Mouse (Mus musculus): ENCODE results near the gene Paip2b. TPM values are rescaled to one million over a fixed set of nuclear protein-coding genes. Genes with fewer than 3 reads are reported as not detected.
"Not testable (repeated sequence)": the region's sequence is repeated elsewhere in the genome, so short reads cannot be mapped to it uniquely, and the experiment has no call there.

Gene Paip2b
- polyA plus RNA-seq, 1 experiment from 2014 or later, result 43.0 TPM

DNA sequence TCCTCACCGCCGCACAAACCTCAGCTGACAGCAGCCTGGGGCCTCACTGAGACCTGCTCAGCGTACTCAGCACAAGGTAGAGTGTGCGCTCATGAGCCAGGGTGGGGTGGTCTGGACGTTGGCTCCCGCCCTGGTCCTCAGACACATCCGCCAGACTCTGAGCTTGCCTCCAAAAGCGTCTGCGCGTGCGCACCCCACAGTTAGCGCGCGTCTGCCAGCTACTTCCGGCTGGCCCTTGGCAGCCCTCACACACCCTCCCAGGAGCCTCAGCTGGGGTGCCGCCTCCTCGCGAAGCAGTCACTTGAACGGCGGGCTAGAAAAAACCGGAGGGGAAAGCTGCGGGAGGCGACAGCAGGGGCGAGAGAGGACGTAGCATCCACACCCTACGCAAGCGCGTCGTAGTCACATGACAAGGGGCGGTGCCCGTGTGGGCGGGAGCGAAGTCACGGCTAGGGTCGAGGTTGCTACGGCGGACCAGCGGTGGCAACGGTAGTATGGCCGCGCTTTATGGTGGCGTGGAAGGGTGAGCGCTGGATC is 36.7 kb downstream of the Paip2b start, which contains the start of gene Nagk:
Gene Nagk (plus strand): TSS at position 223 of the 537 bp plus-strand sequence.
- Histone ChIP-seq H3K4me3 (peak within 1 kb of the TSS; percentile 91), H3K9me3 (no peaks in the 10 kb centered on the region), H3K9ac (replicated peaks) (peak within 1 kb of the TSS; percentile 87), H3K4me2 (replicated peaks) (peak within 1 kb of the TSS; percentile 87), H3K27me3 (no peaks in the 10 kb centered on the region), H3K36me3 (peaks cover 10% of the 10 kb centered on the region; the same call in 1 of the 2 replicates), H3K27ac (replicated peaks) (peak within 1 kb of the TSS; percentile 98), H3K4me1 (peaks cover 13% of the 10 kb centered on the region)
- peak; percentile 94 for ATAC-seq (replicated peaks)
- under 1% methylated on average over 42 of the region's 43 CpGs for WGBS

DNA sequence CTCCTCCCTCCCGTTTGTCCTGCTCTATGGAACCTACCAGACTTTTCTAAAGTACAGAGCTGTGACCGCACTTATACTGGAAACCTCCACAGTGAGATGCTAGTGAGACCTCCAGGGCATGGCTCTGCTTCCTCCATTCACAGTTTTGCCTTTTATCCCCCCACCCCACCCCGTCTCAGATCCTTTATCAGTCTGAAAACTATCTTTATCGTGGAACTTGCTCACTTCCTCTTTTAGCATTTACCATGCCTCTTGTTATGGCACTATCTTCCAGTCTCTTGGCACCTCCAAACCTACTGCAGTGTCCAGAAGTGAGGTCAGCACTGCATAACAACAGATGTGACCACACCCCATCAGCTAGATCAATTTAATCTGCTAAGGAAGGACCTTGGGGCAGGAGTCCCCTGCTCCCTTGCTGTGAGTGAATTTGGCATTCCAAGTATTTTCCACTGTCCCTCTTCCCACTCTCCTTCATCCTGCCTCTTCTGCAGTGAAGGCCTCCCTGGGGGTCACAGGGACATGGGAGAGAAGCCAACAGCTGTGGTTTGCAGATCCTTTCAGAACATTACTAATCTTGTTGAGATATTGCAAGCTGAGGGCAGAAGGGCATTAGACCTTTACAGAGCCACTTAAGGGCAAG is 40.2 kb downstream of the Paip2b start:
- ATAC-seq (replicated peaks), result no peak
- Histone ChIP-seq H3K9me3 (no peaks in the 10 kb centered on the region), H3K4me2 (replicated peaks) (no peak overlapping the region), H3K27ac (replicated peaks) (no peak overlapping the region), H3K36me3 (no peaks in the 10 kb centered on the region), H3K4me3 (no peak overlapping the region), H3K4me1 (peaks cover 9% of the 10 kb centered on the region), H3K9ac (replicated peaks) (no peak overlapping the region), H3K27me3 (no peaks in the 10 kb centered on the region)
- WGBS, result 74% methylated on average over 4 of the region's 4 CpGs

DNA sequence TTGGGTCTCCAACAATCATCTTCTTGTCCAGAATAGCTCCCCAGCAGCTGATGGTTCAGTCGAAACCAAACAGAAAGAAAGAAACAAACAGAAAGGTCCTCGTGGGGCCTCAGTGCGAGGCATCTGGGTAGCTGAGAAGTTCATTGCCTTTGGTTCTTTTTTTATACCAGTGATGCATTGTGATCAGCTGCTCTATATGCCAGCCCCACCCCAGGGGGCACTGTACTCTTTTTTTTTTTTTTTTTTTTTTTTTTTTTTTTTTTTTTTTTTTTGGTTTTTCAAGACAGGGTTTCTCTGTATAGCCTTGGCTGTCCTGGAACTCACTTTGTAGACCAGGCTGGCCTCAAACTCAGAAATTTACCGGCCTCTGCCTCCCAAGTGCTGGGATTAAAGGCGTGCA is 41.0 kb downstream of the Paip2b start:
- not testable (repeated sequence) for H3K9me3 ChIP-seq; H3K27ac ChIP-seq (replicated peaks); H3K36me3 ChIP-seq; H3K4me1 ChIP-seq; H3K4me2 ChIP-seq (replicated peaks); H3K27me3 ChIP-seq; H3K4me3 ChIP-seq; H3K9ac ChIP-seq (replicated peaks); ATAC-seq (replicated peaks)
- WGBS, result 84% methylated on average over 5 of the region's 5 CpGs

DNA sequence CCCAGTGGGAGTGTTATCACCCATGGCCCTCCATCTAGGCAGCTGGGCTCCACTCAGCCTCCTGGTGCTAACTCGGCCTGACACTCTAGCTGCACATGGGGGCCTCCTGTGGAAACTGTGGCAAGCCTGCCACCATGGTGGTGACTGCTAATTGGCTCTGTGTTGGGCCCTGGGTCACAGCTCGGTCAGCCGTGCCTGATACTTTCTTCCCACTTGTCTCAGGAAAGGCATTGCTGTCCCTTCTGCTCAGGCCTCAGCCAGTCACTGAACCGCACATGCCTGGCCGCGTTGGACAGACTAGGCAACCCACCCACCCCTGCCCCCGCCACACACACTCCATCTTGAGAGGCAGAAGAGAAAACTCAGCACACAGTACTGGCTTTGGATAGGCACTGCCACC is 43.0 kb downstream of the Paip2b start:
- Histone ChIP-seq H3K4me3 (no peak overlapping the region), H3K9me3 (no peaks in the 10 kb centered on the region), H3K27ac (replicated peaks) (no peak overlapping the region), H3K27me3 (no peaks in the 10 kb centered on the region), H3K4me1 (no peaks in the 10 kb centered on the region), H3K4me2 (replicated peaks) (no peak overlapping the region), H3K36me3 (no peaks in the 10 kb centered on the region), H3K9ac (replicated peaks) (no peak overlapping the region)
- 24% methylated on average over 7 of the region's 7 CpGs for WGBS
- ATAC-seq (replicated peaks), result no peak

DNA sequence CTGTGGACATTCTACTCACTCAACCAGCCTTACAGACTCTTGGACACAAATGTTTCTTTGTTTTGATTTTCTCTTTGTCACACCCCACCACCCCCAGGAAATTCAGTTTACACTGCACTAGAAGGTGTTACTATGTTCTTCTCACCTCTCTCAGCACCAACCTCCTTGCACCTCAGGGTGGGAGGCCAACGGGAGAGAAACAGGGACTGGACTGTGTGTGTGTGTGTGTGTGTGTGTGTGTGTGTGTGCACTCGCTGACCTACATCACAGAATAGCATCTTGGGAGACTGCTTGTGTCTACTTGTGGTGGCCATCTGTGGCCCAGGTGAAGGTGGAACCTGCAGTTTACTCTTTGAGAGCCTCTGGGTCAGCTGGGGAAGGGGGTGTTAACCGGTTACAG is 45.1 kb downstream of the Paip2b start:
- H3K9me3 ChIP-seq, result no peaks in the 10 kb centered on the region
- no peak for ATAC-seq (replicated peaks)
- no peak overlapping the region for H3K9ac ChIP-seq (replicated peaks)
- 86% methylated on average over 3 of the region's 3 CpGs for WGBS
- no peak overlapping the region for H3K4me2 ChIP-seq (replicated peaks)
- H3K27ac ChIP-seq (replicated peaks), result no peak overlapping the region
- H3K4me1 ChIP-seq, result no peaks in the 10 kb centered on the region
- no peaks in the 10 kb centered on the region for H3K27me3 ChIP-seq
- H3K36me3 ChIP-seq, result no peaks in the 10 kb centered on the region
- no peak overlapping the region for H3K4me3 ChIP-seq

DNA sequence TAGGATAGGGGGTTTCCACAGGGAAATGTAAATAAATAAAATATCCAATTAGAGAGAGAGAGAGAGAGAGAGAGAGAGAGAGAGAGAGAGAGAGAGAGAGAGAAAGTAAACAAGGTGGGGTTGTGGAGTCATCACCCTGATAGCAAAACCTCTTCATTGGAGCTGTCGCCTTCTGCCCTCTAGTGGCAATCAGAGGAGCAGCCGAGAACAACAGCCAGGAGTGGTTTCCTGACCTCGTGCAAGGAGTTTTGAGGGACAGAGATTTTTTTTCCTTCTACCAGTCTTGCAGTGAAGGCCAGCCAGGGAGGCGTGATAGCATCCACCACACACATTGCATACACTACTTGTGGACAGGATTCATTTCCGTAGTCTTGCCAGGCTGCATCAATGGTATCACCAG is 52.5 kb downstream of the Paip2b start:
- H3K4me3 ChIP-seq, result no peak overlapping the region
- H3K27ac ChIP-seq (replicated peaks), result no peak overlapping the region
- H3K36me3 ChIP-seq, result no peaks in the 10 kb centered on the region
- ATAC-seq (replicated peaks), result no peak
- no peaks in the 10 kb centered on the region for H3K27me3 ChIP-seq
- no peaks in the 10 kb centered on the region for H3K9me3 ChIP-seq
- no peak overlapping the region for H3K9ac ChIP-seq (replicated peaks)
- 7% methylated on average over 5 of the region's 5 CpGs for WGBS
- H3K4me2 ChIP-seq (replicated peaks), result no peak overlapping the region
- H3K4me1 ChIP-seq, result peaks cover 17% of the 10 kb centered on the region

DNA sequence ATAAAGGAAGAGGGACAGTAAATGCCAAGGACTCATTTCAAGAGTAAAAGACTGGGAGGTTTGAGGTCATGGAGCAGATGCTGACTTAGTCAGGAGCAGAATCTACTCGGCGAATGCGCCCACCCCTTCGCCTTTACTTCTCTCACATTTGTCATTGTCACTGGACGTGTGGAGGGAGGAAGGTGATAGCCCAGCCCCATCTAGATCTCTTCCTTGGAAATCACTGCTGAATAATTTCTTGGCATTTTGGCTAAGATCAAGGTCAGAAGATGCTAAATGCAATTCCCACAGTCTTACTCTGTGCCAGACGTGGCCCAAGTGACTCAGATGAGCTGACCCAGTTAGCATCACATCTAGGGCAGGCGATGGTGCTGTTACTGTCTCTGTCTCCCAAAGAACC is 53.2 kb downstream of the Paip2b start:
- 90% methylated on average over 7 of the region's 7 CpGs for WGBS

DNA sequence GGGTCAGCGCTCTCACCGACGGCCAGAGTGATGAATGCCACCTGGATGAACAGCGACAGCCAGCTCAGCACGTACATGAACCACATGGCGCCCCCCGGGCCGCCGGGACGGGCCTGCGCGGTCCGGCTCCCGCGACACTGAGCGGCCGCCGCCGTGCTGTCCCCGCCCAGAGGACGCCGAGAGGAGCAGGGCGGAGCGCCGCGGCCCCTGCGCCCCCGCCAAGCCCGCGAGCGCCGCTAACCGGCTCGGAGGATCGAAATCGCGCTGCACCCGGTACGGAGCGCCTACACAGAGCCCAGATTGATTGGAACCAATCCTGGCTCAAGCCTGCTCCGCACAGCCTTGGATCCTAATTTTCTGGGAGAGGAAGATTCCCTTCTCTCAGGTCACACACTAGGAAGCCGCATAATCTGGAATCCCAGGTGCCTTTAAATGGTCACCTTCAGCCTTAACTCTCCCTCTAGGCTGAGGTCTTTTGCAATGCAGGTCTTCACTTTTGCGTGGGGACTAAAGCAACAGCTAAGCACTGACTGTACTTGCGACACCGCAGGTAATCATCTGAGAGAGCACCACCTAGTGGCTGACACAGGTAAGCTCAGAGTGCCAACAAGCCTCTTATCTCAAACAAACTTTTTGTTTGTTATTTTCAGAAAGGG is 55.8 kb downstream of the Paip2b start, which contains the start of gene Tex261:
Gene Tex261 (minus strand): TSS at position 176 of the 656 bp plus-strand sequence.
- under 1% methylated on average over 44 of the region's 45 CpGs for WGBS
- Histone ChIP-seq H3K9me3 (no peaks in the 10 kb centered on the region), H3K4me2 (replicated peaks) (peak within 1 kb of the TSS; percentile 76), H3K4me3 (peak within 1 kb of the TSS; percentile 59), H3K36me3 (peaks cover 12% of the 10 kb centered on the region), H3K9ac (replicated peaks) (peak within 1 kb of the TSS; percentile 76), H3K4me1 (peaks cover 24% of the 10 kb centered on the region), H3K27me3 (no peaks in the 10 kb centered on the region), H3K27ac (replicated peaks) (peak within 1 kb of the TSS; percentile 84)
- ATAC-seq (replicated peaks), result peak; percentile 98

More for the DNA sequence above, 53.2 kb downstream of the Paip2b start:
- Histone ChIP-seq H3K4me3 (no peak overlapping the region), H3K27ac (replicated peaks) (no peak overlapping the region), H3K9me3 (no peaks in the 10 kb centered on the region), H3K4me1 (peaks cover 24% of the 10 kb centered on the region), H3K9ac (replicated peaks) (no peak overlapping the region), H3K36me3 (no peaks in the 10 kb centered on the region), H3K27me3 (no peaks in the 10 kb centered on the region), H3K4me2 (replicated peaks) (no peak overlapping the region)
- no peak for ATAC-seq (replicated peaks)

DNA sequence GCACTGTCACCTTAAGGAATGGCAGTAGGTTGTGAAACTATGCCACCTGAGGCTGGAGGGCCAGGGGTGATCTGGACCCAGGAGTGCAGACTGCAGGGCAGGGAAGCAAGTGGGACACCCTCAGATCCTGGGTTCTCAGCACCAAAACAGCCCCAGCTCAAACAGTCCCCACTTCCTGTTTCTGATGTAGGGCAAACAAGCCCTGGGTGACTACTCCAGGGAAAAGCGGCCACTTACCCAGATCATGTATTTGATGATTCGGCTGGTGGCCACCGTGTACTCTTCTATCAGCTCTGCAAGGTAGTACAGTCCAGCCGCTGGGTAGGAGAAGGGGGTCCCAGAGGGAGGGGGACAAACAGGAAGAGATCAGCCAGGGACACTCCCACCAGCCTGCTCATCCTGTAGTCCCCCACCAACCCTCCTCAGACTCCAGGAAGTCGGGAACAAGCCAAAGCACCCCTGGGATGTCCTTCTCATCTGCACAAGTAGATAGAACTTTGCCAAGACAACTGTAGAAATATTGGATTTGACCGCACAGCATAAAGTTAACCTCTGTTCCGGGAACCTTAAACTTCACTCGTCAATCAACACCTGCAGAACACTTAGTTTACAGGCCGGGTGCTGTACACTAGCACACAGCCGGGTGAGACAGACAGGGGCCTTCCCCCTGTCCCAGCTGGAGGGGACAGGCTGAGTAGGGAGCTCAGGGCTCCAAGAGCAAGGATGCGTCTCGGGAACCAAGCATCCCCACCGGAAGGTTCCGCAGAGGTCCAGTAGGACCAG is 56.6 kb downstream of the Paip2b start:
- ATAC-seq (replicated peaks), result peak; percentile 52; the same call in 1 of the 2 replicates
- Histone ChIP-seq H3K4me1 (peaks cover 24% of the 10 kb centered on the region), H3K4me3 (peak overlapping the region; percentile 59), H3K36me3 (peaks cover 13% of the 10 kb centered on the region), H3K9ac (replicated peaks) (peak overlapping the region; percentile 76), H3K27me3 (no peaks in the 10 kb centered on the region), H3K4me2 (replicated peaks) (peak overlapping the region; percentile 76), H3K9me3 (no peaks in the 10 kb centered on the region), H3K27ac (replicated peaks) (peak overlapping the region; percentile 84)
- whole genome bisulfite sequencing, result under 1% methylated on average over 14 of the region's 14 CpGs

DNA sequence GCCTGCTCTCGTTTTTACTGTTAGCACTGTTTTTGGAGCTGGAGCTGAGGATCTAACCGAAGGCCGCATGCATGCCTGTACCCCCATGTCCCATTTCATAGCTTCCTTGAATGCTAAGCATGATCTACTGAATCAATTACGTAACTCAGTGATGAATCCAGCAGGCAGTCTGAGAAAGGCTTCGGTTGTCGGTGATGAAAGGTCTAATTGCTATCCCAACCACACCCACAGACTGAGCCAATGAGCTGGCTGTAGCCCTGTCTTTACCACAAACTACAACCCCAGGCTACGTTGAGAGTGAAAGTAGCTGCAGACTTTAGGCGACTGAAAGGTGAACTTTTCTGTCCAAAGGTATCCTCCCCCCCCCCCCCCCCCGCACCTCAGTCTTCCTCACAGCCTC is 57.4 kb downstream of the Paip2b start:
- peaks cover 21% of the 10 kb centered on the region for H3K36me3 ChIP-seq
- 57% methylated on average over 8 of the region's 9 CpGs for WGBS
- no peak overlapping the region for H3K27ac ChIP-seq (replicated peaks)
- no peaks in the 10 kb centered on the region for H3K27me3 ChIP-seq
- no peaks in the 10 kb centered on the region for H3K9me3 ChIP-seq
- peak overlapping the region; percentile 76; the same call in 1 of the 2 replicates for H3K9ac ChIP-seq (replicated peaks)
- H3K4me2 ChIP-seq (replicated peaks), result peak overlapping the region; percentile 76
- ATAC-seq (replicated peaks), result no peak
- peaks cover 24% of the 10 kb centered on the region for H3K4me1 ChIP-seq
- H3K4me3 ChIP-seq, result 0 out of 2 replicates have a peak overlapping the region, but pooled peaks have one; percentile 59

DNA sequence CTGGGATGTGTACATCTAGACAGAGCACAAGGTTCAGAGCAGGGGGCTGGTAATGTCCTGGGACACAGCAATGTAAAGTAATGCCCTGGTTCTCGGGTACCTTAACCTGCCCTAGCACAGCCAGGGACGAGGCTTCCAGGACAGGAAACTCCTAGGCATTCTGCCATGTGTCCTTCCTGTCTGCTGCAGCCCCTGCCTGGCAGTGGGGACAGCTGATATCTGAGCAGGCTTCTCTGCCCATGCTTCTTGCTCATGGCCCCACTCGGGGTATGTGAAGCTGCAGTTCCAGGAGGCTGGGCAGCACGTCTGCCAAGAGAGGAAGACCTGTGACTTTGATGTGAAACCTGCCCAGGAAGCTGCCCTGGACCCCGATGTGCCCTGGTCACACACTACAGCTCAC is 63.1 kb downstream of the Paip2b start:
- 84% methylated on average over 5 of the region's 5 CpGs for WGBS
- Histone ChIP-seq H3K27ac (replicated peaks) (no peak overlapping the region), H3K9ac (replicated peaks) (no peak overlapping the region), H3K4me1 (peaks cover 1% of the 10 kb centered on the region; the same call in 1 of the 2 replicates), H3K4me3 (no peak overlapping the region), H3K27me3 (peaks cover 4% of the 10 kb centered on the region), H3K9me3 (no peaks in the 10 kb centered on the region), H3K4me2 (replicated peaks) (no peak overlapping the region), H3K36me3 (peaks cover 21% of the 10 kb centered on the region)
- ATAC-seq (replicated peaks), result no peak

DNA sequence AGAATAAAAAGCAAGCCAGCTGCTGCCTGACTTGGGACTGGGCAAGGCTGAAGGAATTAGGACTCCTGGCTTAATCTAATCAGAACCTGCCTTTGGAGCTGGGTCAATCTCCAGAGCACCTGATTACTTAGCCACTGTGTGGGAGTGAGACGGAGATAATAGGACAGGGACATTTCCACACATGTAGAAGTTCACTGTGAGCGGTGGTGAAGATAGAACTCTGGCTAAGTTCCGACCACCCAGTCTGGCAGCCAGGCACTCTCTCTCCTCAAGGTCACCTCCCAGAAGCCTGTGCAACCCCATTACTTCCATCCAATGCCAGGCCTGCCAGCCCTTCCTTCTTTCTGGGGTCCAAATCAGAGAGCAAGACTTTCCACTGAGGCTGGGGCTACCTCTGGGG is 64.6 kb downstream of the Paip2b start:
- peaks cover 7% of the 10 kb centered on the region for H3K4me1 ChIP-seq
- no peak for ATAC-seq (replicated peaks)
- no peak overlapping the region for H3K9ac ChIP-seq (replicated peaks)
- WGBS, result 93% methylated on average over 3 of the region's 3 CpGs
- peaks cover 19% of the 10 kb centered on the region for H3K27me3 ChIP-seq
- no peak overlapping the region for H3K27ac ChIP-seq (replicated peaks)
- H3K4me2 ChIP-seq (replicated peaks), result no peak overlapping the region
- no peak overlapping the region for H3K4me3 ChIP-seq
- H3K36me3 ChIP-seq, result peaks cover 18% of the 10 kb centered on the region
- H3K9me3 ChIP-seq, result no peaks in the 10 kb centered on the region
